Mouse (Mus musculus) brain, embryonic 14.5 days (tissue): ENCODE results near the gene Vmn1r123.
"Not testable (repeated sequence)": the region's sequence is repeated elsewhere in the genome, so short reads cannot be mapped to it uniquely, and the experiment has no call there.

Experiments used
- CTCF ChIP-seq: fragments of 200-500 bp; IDR thresholded peaks from 2 replicates; pipeline ENCODE4 v1.5.1; 2012; ENCODE audit warnings: inconsistent platforms, mild to moderate bottlenecking, moderate library complexity, borderline replicate concordance; ENCODE audit not compliant: insufficient read depth, insufficient read length; ENCODE audit errors: extremely low read depth
- POLR2A ChIP-seq: fragments of 200-500 bp; IDR thresholded peaks from 2 replicates; pipeline ENCODE4 v1.6.1; 2012; ENCODE audit warnings: mild to moderate bottlenecking, inconsistent platforms, borderline replicate concordance; ENCODE audit not compliant: poor library complexity, insufficient read depth, insufficient read length, severe bottlenecking; ENCODE audit errors: extremely low read depth

DNA sequence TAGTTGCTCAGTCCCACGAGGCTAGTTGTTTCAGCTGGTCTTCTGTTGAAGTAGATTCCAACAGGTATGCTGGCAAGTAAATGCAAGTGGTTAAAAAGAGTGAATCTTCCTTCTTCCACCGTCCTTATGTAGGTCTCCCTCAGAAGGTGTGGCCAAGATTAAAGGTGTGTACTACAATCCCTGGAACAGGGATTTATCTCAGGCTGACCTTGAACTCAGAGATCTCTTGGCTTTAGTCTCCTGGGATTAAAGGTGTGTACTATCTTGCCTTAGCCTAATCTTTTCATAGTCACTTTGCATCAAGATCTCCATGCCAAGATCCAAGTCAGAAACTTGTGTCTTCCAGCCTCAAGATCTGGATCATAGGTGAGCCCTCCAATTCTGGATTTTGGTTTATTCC lies 28.3 kb downstream of the Vmn1r123 start, which contains the start of gene Gm5157:
- not testable (repeated sequence) for TF ChIP-seq CTCF, POLR2A
